Mouse (Mus musculus) T-helper 2 cell (primary cell): Measurements from ENCODE around the gene Mcu.

Source experiments
- in situ Hi-C: fragments of 300-600 bp; cut with MboI, MseI; formaldehyde crosslinking; loops from one replicate; pipeline ENCODE4 v1.15.1; 2025; ENCODE audit warnings: high pct_unique_total_duplicates

Gene Mcu

DNA sequence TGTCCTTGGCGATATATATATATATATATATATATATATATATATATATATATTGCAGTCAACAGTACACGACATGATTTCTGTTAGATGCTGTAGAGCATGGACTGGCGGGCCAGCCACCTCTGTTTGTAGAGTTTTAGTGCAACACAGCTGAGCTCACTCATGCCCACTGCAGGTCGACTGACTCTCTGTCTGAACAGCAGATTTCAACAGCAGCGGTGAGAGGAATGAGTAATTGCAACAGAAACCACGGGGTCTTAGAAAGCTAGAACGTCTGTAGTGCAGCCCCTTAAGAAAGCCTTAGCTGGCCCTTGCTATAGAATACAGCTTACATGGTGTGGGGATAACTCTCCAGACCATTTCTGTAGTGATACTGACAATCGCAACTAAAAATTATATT, 121.6 kb downstream of the Mcu start:
- in situ Hi-C loops = no loop called here

DNA sequence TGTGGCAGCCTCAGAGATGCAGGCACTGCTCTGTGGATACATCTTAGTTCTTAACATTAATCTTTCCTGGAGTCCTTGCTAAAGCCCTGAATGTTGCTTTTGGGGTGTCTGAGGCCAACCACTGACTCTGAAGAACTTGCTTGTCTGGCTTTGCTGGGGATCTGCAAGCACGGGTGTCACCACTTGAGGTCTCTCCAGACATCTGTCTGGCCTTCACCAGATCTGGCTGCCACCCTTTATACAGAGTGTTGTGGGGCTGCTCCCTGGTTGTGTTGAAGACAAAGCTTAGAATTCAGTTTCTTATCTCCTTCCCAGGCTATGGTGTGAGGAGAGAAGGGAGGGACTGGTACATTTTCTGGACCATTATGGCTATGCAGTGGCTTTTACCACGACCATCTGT, 122.4 kb downstream of the Mcu start:
- in situ Hi-C loops = no loop called here

DNA sequence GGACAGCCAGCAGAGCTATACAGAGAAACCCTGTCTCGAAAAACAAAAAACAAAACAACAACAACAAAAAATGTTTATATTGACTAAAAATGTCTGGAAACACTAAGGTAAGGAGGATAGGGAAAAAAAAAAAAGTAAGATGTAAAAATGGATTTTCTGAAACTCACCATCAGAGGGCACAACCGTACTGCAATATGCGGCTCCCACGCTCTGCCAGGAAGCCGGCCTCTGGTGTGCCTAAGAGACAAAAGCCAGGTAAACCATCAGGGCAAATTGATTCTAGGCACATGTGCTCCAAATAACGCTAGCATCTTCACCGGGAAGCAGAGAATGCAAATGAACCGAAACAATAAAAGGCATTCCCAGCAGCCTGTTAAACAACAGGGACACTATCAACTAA, 125.6 kb downstream of the Mcu start:
- in situ Hi-C loops = no loop called here

DNA sequence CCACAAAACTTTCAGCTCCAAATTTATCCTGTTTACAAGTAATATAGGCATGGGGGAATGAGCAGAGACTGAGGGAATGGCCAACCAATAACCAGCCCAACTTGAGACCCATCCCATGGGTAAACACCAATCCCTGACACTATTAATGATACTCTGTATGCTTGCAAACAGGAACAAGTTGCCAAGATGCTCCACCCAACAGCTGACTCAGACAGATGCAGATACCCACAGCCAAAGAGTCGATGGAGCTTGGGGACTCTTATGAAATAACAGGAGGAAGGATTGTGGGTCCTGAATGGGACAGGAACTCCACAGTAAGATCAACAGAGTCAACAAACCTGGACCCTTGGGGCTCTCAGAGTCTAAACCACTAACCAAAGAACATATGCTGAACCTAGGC, 127.1 kb downstream of the Mcu start:
- in situ Hi-C loops = no loop called here

DNA sequence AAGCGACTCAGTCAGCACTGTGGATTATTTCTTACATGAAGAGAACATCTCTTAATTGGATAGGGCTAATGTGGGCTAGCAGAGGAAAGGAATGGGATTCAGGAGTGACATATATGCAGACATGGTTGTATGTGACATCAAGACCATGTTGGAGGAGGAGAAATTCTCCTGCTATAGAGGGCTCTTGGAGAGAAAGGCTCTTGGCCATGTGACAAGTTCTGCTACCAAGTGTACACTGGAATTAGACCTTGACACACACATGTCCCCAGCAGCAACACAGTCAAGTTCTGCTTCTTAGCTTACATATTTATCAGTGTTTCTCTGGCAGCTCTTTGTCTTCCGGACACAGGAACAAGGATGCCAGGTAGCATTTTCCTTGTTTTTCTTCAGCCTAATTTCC, 129.1 kb downstream of the Mcu start:
- in situ Hi-C loops = no loop called here

DNA sequence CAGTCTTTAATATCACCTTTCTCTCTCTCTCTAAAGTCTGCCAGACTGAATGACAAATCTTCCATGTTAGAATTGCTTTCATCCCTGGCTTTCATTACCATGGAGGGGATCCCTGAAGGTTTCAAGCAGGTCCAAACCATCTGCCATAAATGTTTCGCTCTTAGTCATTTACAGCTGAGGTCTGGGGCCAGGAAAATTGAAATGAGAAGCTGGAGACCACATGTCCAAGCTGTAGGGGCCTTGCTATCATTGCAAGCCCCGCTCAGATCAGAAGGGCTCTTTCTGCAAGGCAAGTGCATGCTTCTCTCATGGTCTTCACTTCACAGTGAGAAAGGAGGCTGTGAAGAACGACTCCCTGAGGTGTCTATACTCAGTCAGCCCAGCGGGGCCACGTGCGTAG, 132.2 kb downstream of the Mcu start:
- in situ Hi-C loops = no loop called here

DNA sequence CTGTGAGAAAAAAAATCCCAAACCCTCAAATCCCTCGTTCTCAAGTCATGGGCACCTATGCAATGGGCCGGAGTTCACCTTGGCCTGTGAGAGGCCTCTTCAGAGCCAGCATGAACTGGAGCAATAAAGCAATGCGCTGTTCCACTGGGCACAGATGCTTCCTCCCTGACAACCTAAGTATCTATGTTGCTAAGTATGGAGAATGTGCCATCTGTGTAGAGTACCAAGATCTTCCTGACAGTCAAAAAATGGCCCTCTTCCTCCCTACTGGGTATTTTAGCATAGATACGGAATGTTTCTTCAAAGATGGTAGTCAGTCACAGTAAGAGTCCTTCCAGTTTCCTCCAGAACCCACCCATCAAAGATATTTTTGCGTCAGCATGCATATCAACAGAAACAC, 135.1 kb downstream of the Mcu start:
- in situ Hi-C loops = no loop called here

DNA sequence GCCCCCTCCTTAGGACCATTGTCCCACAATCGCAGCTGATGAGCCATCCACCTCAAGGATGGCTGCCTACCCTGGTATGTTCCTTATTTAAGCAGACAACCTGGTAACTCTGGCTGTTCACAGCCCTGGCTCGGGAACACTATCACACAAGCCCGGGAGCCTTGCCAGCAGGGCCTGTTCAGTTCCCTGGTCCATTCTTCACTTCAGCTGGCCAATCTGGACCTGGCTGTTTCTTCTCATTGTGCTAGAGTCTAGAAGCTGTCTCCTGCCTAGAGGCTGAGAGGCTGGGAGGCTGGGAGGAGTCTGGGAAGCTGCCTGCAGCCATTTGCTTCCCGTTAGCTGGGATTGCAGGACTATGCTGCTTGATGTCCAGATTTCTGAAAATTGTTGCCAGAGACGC, 146.0 kb downstream of the Mcu start:
- in situ Hi-C loops = no loop called here

DNA sequence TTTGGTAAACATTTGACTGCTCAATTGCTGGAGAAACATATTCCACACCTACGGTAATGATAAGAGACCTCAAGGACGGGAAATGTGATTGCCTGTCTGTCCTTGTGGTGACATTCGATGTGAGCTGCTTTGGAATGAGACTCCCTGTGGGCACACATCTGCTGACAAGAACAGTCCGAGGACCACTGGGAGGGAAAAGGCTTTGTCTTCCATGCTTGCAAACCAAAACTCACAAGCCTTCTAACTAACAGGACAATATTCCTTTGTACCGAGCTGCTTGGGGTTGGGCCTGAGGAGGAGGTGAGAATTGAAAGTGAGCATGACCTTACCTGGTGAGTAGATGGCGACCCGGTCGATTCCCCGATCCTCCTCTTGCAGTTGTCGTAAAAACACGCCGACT, 149.2 kb downstream of the Mcu start:
- in situ Hi-C loops = no loop called here

DNA sequence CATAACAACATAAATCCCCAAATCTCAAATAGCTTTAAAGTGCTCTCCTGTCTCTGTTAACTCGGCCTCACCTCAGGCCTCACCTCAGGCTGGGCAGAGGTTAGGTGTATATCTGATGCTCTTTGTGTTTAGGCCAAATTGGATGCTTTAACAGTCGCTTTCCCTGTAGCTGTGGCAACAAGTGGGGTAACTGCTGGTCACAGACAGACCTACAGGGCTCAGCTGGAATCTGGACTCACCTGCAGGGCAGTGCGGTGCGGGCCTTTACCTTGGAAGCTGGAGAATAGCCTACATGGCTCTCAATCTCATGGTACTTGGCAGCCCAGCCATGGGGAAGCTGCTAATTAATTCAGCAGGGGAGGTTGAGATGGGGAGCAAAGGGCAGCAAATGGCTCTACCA, 149.9 kb downstream of the Mcu start:
- in situ Hi-C loops = no loop called here

DNA sequence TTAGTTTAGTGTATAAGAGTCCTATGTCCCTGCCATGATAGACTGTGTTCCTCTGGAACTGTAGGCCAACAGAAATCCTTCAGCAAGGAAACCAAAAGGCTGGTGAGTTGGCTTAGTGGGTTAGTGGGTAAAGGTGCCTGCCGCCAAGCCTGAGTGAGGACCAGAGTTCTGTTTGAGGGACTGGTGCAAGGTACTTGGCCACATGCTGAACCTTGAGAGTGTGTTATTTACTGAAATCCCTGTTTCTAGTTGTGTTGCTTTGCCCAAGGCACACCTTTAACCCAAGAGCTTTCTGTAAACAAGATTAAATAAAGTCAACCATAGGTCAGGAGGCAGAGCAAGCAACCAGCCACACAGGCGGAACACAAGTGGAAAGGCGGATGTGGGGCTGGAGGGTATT, 150.9 kb downstream of the Mcu start:
- in situ Hi-C loops = no loop called here

DNA sequence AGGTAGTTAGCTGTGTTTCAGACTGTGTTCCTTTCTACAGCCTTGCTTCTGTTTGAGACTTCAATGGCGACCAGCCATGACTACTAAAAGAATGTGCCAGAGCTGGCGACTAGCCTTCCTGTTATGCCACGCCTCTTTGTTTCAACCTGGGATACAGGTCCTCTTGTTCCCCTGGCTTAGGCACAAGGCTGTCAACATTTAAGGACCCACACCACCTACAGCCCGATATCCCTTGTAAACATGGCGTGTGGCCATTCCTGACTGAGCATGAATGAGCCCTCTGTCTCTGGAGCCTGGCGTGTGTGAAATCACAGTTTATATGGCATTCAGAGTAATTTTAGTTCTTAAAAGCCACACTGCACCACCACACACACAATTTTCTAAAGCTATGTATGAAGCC, 154.2 kb downstream of the Mcu start:
- in situ Hi-C loops = no loop called here

DNA sequence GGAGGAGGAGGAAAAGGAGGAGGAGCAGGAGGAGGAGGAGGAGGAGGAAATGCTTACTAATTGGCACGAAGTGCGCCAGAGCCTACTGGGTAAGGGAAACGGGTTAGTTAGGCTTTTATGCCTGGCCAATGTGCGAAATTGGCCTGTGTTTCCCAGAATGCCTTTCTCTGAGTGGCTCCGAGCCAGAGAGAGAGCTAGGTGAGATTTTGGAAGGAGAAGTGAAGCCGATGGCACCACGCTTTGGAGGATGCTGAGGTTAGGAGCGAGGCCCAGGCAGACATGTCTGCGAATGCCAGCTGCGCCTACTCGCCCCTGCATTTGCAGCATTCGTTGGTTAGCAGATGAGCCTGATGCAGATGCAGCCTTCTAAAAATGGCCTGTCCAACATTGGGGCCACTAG, 156.7 kb downstream of the Mcu start:
- in situ Hi-C loops = no loop called here

DNA sequence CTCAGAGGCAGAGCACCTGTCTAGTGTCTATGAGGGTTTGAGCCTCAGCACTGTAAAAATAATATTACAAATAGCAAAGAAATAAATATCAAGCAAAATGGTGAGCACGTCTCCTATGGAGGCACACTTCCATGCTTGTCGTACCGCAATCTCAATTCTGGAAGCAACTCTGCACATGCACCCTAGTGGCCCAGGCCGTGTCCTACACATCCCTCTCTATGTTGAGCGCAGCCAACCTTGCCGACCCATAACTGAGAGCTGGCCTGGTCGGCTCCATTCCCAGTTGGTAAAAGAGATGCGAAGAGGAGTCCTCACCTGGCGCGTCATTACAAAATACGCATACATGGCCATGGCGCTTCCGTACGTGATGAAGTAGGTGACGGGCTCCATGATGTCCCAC, 161.9 kb downstream of the Mcu start:
- in situ Hi-C loops = no loop called here

DNA sequence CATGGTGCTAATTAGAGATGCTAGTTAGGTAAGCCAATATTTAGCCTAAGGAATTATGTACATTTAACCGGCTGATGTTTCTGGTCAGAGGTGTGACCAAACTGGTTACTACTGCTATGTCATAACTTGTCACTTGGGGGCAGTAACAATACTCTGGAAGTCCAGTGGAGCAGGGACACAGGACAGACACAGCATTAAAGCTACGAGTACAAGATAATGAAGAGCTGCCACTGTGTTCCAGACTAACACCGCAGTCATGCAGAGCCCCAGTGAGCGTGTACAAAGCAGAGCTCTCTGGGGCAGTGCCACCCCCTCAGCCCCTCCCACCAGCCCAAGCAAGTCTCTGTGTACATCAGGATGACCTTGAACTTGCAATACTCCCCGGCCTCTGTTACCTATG, 164.7 kb downstream of the Mcu start:
- in situ Hi-C loops = no loop called here

DNA sequence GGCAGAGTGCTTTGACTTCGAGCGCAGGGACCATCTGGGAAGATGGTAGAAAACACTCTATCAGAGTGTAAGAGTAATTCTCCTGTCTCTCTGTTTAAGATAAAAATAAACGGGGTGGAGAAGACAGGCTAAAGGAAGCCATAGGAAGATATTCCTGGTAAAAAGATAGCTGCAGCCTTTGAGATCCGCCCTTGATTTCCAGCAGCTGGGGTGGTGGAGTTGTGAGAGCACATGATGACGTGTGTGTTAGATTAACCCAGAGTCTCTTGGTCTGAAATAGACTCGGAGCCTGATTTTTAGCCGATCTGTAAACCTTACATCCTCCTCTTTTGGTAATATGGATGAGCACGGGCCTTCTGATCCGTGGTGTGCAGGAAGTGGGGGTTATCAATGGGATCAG, 168.9 kb downstream of the Mcu start:
- in situ Hi-C loops = no loop called here

DNA sequence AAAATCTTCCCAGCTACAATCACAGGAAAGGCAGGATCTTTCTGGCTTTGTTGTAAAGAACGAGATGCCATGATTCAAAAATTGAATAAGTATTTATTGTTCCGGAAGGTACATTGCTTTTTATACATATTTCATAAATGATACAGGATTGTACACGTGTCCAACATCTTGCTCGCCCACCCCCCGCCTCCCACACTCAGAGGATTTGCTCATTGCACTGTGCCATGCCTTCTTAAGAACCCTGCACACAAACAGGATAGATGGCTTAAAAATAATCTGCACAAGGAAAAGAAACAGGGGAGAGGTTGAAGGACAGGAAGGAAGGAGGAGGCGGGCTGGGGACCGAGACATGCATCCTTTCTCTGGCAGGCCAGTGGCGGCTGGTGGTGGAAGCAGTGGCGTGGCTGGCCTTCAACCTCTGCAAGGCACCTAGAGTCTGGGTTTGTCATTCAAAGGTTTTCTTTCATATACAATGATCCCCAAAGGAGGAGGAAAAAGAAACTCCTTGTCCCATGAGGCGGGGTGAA, 169.5 kb downstream of the Mcu start:
- in situ Hi-C loops = no loop called here

DNA sequence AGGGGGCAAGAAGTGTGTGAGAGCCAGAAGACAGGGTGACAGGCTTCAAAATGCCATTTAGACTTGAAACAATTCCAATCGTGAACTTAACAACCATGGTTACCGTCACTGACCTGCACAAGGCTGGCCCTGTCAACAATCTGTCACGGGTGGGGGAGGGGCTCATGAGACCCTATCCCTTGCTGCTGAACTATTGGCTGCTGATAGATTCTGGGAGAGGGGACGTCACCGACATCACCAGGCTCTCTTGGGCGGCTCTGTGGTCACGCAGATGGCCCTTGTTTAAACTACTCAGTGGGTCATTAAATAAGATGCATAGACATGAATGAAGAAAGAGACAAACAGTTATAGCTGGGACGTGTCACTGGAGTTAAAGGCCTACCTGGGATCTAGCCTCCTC, 171.9 kb downstream of the Mcu start:
- in situ Hi-C loops = no loop called here

DNA sequence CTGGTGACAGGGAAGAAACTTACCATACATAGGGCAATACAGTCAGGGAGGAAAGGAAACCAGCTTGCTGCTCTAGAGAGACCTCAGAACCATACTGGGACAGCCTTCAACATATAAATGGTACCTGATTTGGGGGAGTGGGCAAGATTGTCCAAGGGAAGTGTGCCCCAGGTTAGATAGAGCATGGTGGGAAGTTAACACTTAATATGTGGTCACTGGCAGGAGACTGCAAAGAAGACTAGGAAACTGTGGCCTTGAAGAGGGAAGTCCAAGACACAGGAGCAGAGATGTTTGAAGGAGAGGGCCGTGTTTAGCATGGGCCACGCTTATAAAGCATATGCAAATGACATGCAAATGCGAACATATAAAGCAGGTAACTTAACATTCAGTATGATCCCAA, 172.4 kb downstream of the Mcu start:
- in situ Hi-C loops = no loop called here

DNA sequence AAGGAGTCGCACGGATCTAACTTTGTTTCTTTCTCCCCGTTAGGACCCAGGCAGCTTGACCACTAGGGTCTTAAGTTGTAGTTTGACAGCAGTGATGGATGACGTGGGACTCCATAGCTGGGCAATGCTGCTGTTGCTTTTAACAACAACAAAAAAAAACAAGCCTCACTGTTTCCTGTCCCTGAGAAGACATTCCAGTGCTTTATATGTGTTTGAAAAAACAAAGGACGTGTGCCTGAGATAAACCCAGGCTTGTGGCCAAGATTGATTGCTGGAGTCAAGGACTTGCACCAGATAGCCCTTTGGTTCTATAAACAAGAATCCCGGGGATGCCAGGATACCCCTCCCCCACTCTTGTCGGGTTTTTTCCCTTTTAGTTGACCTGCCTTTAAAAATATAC, 173.3 kb downstream of the Mcu start:
- in situ Hi-C loops = no loop called here

DNA sequence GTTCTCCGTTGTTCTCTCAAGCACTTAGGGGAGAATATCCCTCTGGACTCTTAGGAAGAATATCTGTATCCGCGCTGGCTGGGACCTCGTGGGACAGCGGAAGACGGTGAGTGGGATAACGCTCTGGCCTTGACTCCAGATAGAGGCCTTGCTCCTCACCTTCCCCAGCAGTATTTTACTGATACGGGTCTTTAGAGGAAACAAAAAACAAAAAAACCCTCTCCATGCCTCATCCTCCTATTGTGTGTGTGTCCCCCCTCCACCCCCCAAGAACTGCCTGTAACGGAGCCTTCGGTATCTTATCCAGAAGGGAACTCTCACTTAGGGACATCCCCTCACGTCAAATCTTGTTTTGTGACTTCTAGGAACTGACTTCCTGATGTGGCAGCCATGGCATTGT, 174.8 kb downstream of the Mcu start, which contains the start of gene Oit3:
Gene Oit3 (minus strand): TSS at position 44 of the 400 bp plus-strand sequence.
- in situ Hi-C loops = no loop called here

DNA sequence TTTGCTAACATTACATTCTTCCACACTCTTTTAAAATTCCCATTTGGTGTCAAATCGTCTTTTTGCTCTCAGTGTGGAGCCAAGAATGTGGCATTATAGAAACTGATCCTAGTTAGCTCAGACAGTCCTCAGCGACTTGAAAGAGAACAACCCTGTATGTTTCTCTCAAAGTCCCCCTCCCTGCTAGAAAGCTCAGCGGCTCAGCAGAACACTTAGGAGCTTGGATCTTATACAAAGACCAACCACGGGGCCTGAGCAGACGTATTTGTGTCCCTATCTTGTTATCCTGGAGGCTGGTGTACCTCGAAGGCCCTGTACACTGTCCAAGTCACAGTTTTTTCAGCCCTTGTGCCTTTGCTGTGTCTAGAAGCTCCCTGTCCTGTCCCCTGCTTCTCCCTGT, 176.3 kb downstream of the Mcu start:
- in situ Hi-C loops = no loop called here

DNA sequence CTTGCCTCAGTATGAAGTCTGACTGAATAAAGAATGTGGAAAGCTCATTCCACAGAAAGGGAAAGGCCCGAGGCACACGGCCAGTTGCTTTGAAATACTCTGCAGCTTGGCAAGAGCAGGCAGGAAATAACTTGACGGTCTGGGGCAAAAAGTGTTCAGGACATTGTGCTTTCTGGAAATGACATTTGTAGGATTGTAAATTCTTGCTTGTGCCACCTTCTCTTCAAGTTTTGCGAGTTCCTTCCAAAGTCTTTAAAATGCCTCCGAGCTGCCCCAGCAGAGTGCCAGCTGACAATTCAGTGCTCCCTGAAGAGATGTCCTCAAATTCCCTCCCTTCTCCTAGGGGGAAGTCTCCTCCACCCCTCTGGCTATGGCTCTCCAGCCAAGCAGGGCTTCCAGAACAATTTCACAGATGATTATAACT, 177.0 kb downstream of the Mcu start:
- in situ Hi-C loops = no loop called here

DNA sequence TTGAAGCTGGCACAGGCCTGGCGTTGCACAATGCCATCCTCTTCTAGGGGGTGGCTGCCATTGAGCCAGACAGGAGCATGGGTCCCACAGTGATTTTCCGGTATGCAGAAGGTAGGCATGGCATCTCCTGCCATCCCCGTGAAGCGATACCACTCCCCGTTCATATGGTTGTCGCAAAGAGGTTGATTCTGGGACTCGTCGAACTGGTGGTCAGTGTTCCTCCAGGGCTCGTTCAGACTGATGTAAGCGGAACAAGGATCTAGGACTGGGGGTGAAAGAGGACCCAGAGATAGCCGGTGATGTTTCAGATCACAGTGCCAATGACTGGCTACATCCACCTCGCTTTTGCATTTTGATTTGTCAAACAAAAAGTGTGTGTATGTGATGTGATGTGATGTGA, 177.8 kb downstream of the Mcu start:
- in situ Hi-C loops = no loop called here

DNA sequence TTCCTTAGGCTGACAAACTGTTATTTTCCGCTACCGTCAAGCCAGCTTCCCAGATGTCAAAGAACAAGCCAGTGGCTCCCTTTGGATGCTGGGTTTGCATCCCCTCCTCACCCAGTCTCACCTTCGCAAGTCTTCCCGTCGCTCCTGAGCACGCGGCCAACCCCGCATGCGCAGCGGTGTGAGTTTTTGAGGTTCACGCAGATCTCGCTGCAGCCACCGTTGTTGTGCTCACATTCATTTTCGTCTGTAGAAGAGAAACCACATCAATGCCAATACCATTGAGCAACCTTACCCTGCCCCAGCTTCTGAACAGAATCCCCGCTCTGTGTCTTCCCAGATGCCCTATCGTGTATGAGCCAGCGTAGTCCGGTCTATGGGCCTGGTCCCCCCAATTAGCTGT, 180.7 kb downstream of the Mcu start:
- in situ Hi-C loops = no loop called here
